Mouse (Mus musculus) forebrain, postnatal 0 days (tissue): Measurements from ENCODE around the gene Gli2. TPM values are rescaled to one million over a fixed set of nuclear protein-coding genes. Genes with fewer than 3 reads are reported as not detected.

Experiments used
- ATAC-seq: fragments of 200-750 bp; cut with Nextera tagmentation; 2 replicates; pipeline ENCODE4 v1.8.0; 2017; ENCODE audit warnings: mild to moderate bottlenecking, moderate library complexity
- DNase-seq: peaks from one replicate; pipeline ENCODE4 v3.0.0-alpha.2; 2015
- H3K27ac ChIP-seq: fragments of 300-500 bp; sonication (generic); 2 replicates; pipeline ENCODE4 v1.5.1; 2014; ENCODE audit warnings: low read depth, mild to moderate bottlenecking, antibody characterized with exemption, low read length, moderate library complexity, mixed read lengths
- H3K27me3 ChIP-seq: fragments of 300-500 bp; sonication (generic); 2 replicates; pipeline ENCODE4 v1.6.1; 2014; ENCODE audit warnings: mild to moderate bottlenecking, low read length, mixed read lengths; ENCODE audit not compliant: insufficient read depth
- H3K36me3 ChIP-seq: fragments of 300-500 bp; sonication (generic); 2 replicates; pipeline ENCODE4 v1.6.1; 2014; ENCODE audit warnings: mild to moderate bottlenecking, moderate library complexity; ENCODE audit not compliant: insufficient read depth
- H3K4me1 ChIP-seq: fragments of 300-500 bp; sonication (generic); 2 replicates; pipeline ENCODE4 v1.6.1; 2014; ENCODE audit warnings: antibody characterized with exemption; ENCODE audit not compliant: insufficient read depth
- H3K4me2 ChIP-seq: fragments of 300-500 bp; sonication (generic); 2 replicates; pipeline ENCODE4 v1.6.1; 2014; ENCODE audit warnings: low read depth, mild to moderate bottlenecking, moderate library complexity
- H3K4me3 ChIP-seq: fragments of 300-500 bp; sonication (generic); 2 replicates; pipeline ENCODE4 v1.5.1; 2014; ENCODE audit warnings: low read depth, low read length, mixed read lengths
- H3K9ac ChIP-seq: fragments of 300-500 bp; sonication (generic); 2 replicates; pipeline ENCODE4 v1.6.1; 2014; ENCODE audit warnings: mild to moderate bottlenecking
- H3K9me3 ChIP-seq: fragments of 300-500 bp; sonication (generic); 2 replicates; pipeline ENCODE4 v1.6.1; 2016; ENCODE audit warnings: low read length
- CTCF ChIP-seq: sonication (generic); IDR thresholded peaks from 2 replicates; pipeline ENCODE4 v1.5.1; 2016; ENCODE audit warnings: antibody characterized with exemption, control low read depth, low read depth
- WGBS: fragments of 180-500 bp; shearing (Covaris S2); extraction: QIAGEN DNeasy Blood & Tissue Kit; methylation state at CpG from one replicate; pipeline ENCODE4 v1.1.7; 2014; 5-methylcytosine and 5-hydroxymethylcytosine counted together
- polyA plus RNA-seq: library from polyadenylated mRNA; unstranded; fragments of >200 nt; fragmentation: Nextera tagmentation; extraction: Ambion mirVana; gene quantifications from 2 replicates; pipeline ENCODE4 v1.2.1, GENCODE M21; 2015
- total RNA-seq: library from RNA; depleted of rRNA; stranded (reverse); fragments of >200 nt; gene quantifications from 2 replicates; pipeline ENCODE4 v1.2.3, GENCODE M21; 2014

The Gli2 gene
- total and polyA plus RNA-seq, 2 experiments from 2014 or later: 1.3 to 4.4 TPM

GRCm38 (mm10) chr1:118864031-118864430, 189.4 kb downstream of the Gli2 start:
- Histone ChIP-seq H3K36me3 (no peaks in the 10 kb centered on the region; the same call in 1 of the 2 replicates), H3K27me3 (no peaks in the 10 kb centered on the region), H3K9ac (no peak overlapping the region), H3K4me3 (no peak overlapping the region), H3K4me2 (no peak overlapping the region), H3K9me3 (no peaks in the 10 kb centered on the region), H3K4me1 (no peaks in the 10 kb centered on the region), H3K27ac (no peak overlapping the region)
- ATAC-seq (no peak), DNase-seq (no peak)
- 51% methylated on average over 5 of the region's 5 CpGs for WGBS
- TF ChIP-seq CTCF: no peak

GRCm38 (mm10) chr1:118858101-118858500, 195.3 kb downstream of the Gli2 start:
- Histone ChIP-seq H3K27me3 (no peaks in the 10 kb centered on the region), H3K4me2 (no peak overlapping the region), H3K9ac (no peak overlapping the region), H3K4me1 (no peaks in the 10 kb centered on the region), H3K9me3 (no peaks in the 10 kb centered on the region), H3K27ac (no peak overlapping the region), H3K36me3 (no peaks in the 10 kb centered on the region), H3K4me3 (no peak overlapping the region)
- no peak for TF ChIP-seq CTCF
- DNase-seq: no peak
- WGBS: 80% methylated on average over 9 of the region's 9 CpGs
- ATAC-seq: no peak

GRCm38 (mm10) chr1:118830658-118831057, 222.8 kb downstream of the Gli2 start:
- Histone ChIP-seq H3K4me2 (no peak overlapping the region), H3K36me3 (no peaks in the 10 kb centered on the region), H3K27ac (no peak overlapping the region), H3K4me3 (no peak overlapping the region), H3K9ac (no peak overlapping the region), H3K4me1 (0 out of 2 replicates have a peak, but pooled peaks cover 1% of the 10 kb centered on the region), H3K9me3 (no peaks in the 10 kb centered on the region), H3K27me3 (no peaks in the 10 kb centered on the region)
- no peak for TF ChIP-seq CTCF
- no peak for DNase-seq
- 80% methylated on average over 5 of the region's 5 CpGs for WGBS
- no peak for ATAC-seq

- ATAC-seq (peak; percentile 25; the same call in 1 of the 2 replicates), DNase-seq (peak; percentile 51)
- H3K4me1 ChIP-seq: 0 out of 2 replicates have a peak, but pooled peaks cover 5% of the 10 kb centered on the region
- no peak overlapping the region for H3K9ac ChIP-seq
- WGBS: 63% methylated on average over 11 of the region's 11 CpGs
- no peak overlapping the region for H3K4me3 ChIP-seq
- H3K27ac ChIP-seq: no peak overlapping the region
- TF ChIP-seq CTCF: no peak
- no peaks in the 10 kb centered on the region for H3K36me3 ChIP-seq
- no peaks in the 10 kb centered on the region for H3K27me3 ChIP-seq
- no peaks in the 10 kb centered on the region for H3K9me3 ChIP-seq
- H3K4me2 ChIP-seq: no peak overlapping the region
Observed at GRCm38 (mm10) chr1:118826614-118827013, 226.8 kb downstream of the Gli2 start.

- Histone ChIP-seq H3K27me3 (no peaks in the 10 kb centered on the region), H3K4me3 (no peak overlapping the region), H3K4me1 (0 out of 2 replicates have a peak, but pooled peaks cover 5% of the 10 kb centered on the region), H3K4me2 (peak overlapping the region; percentile 23; the same call in 1 of the 2 replicates), H3K9ac (no peak overlapping the region; the same call in 1 of the 2 replicates), H3K27ac (no peak overlapping the region), H3K36me3 (no peaks in the 10 kb centered on the region), H3K9me3 (no peaks in the 10 kb centered on the region)
- ATAC-seq (peak; percentile 73), DNase-seq (peak; percentile 48)
- WGBS: 36% methylated on average over 31 of the region's 31 CpGs
- no peak for TF ChIP-seq CTCF
Observed at GRCm38 (mm10) chr1:118825467-118826219, 227.8 kb downstream of the Gli2 start.

GRCm38 (mm10) chr1:118825035-118825434, 228.4 kb downstream of the Gli2 start:
- no peaks in the 10 kb centered on the region for H3K36me3 ChIP-seq
- H3K27ac ChIP-seq: no peak overlapping the region
- no peaks in the 10 kb centered on the region for H3K27me3 ChIP-seq
- DNase-seq (no peak), ATAC-seq (peak; percentile 32)
- no peaks in the 10 kb centered on the region for H3K9me3 ChIP-seq
- no peak overlapping the region for H3K4me3 ChIP-seq
- no peak for TF ChIP-seq CTCF
- no peak overlapping the region; the same call in 1 of the 2 replicates for H3K9ac ChIP-seq
- H3K4me1 ChIP-seq: 0 out of 2 replicates have a peak, but pooled peaks cover 5% of the 10 kb centered on the region
- H3K4me2 ChIP-seq: 0 out of 2 replicates have a peak overlapping the region, but pooled peaks have one; percentile 23
- 67% methylated on average over 3 of the region's 3 CpGs for WGBS

GRCm38 (mm10) chr1:118822258-118822657, 231.2 kb downstream of the Gli2 start:
- peak; percentile 42 for TF ChIP-seq CTCF
- ATAC-seq (no peak), DNase-seq (no peak)
- Histone ChIP-seq H3K9me3 (no peaks in the 10 kb centered on the region), H3K27ac (no peak overlapping the region), H3K9ac (no peak overlapping the region), H3K36me3 (no peaks in the 10 kb centered on the region), H3K4me2 (no peak overlapping the region), H3K4me1 (0 out of 2 replicates have a peak, but pooled peaks cover 5% of the 10 kb centered on the region), H3K27me3 (no peaks in the 10 kb centered on the region), H3K4me3 (no peak overlapping the region)
- WGBS: 92% methylated on average over 2 of the region's 2 CpGs
